Mouse (Mus musculus): Measurements from ENCODE around the gene Calml4.
"Not testable (repeated sequence)": the region's sequence is repeated elsewhere in the genome, so short reads cannot be mapped to it uniquely, and the experiment has no call there.

Calml4 gene

GRCm38 (mm10) chr9:62835705-62836446 is 22.0 kb upstream of the Calml4 start:
- DNase-seq (ENCODE audit: low spot score in 2 of 2) = no peak

- DNase-seq (ENCODE audit: low spot score in 2 of 2) = no peak
Measured at GRCm38 (mm10) chr9:62837611-62838010, 20.3 kb upstream of the Calml4 start.

GRCm38 (mm10) chr9:62838146-62838505 is 19.8 kb upstream of the Calml4 start:
- DNase-seq (ENCODE audit: low spot score in 2 of 2) = no peak

GRCm38 (mm10) chr9:62838506-62839171 is 19.2 kb upstream of the Calml4 start, which contains the start of gene Cln6:
Gene Cln6, plus strand, starts transcription at chr9:62838785.
- DNase-seq (ENCODE audit: low spot score in 2 of 2) = peak; percentile 72 to 76

GRCm38 (mm10) chr9:62839172-62839770 is 18.6 kb upstream of the Calml4 start:
- DNase-seq (ENCODE audit: low spot score in 2 of 2) = no peak

GRCm38 (mm10) chr9:62843356-62844024 is 14.4 kb upstream of the Calml4 start:
- DNase-seq (ENCODE audit: low spot score in 2 of 2) = no peak

GRCm38 (mm10) chr9:62844461-62844860 is 13.4 kb upstream of the Calml4 start:
- no peak for DNase-seq (ENCODE audit: low spot score in 2 of 2)

GRCm38 (mm10) chr9:62847694-62848093 is 10.2 kb upstream of the Calml4 start:
- DNase-seq (ENCODE audit: low spot score in 2 of 2) = peak; percentile 79 to 87

GRCm38 (mm10) chr9:62848641-62849040 is 9.2 kb upstream of the Calml4 start:
- peak; percentile 46 to 58 for DNase-seq (ENCODE audit: low spot score in 2 of 2)

GRCm38 (mm10) chr9:62851571-62851970 is 6.3 kb upstream of the Calml4 start:
- DNase-seq (ENCODE audit: low spot score in 2 of 2) = no peak

GRCm38 (mm10) chr9:62854483-62854882 is 3.4 kb upstream of the Calml4 start:
- DNase-seq (ENCODE audit: low spot score in 2 of 2) = no peak

GRCm38 (mm10) chr9:62857216-62857615 is 664 bp upstream of the Calml4 start:
- no peak for DNase-seq (ENCODE audit: low spot score in 2 of 2)

- DNase-seq (ENCODE audit: low spot score in 2 of 2) = no peak
Measured at GRCm38 (mm10) chr9:62858266-62859019, 563 bp downstream of the Calml4 start.

GRCm38 (mm10) chr9:62860102-62860501 is 2.2 kb downstream of the Calml4 start:
- DNase-seq (ENCODE audit: low spot score in 2 of 2) = not testable (repeated sequence)

GRCm38 (mm10) chr9:62860866-62861265 is 3.0 kb downstream of the Calml4 start:
- no peak for DNase-seq (ENCODE audit: low spot score in 2 of 2)

GRCm38 (mm10) chr9:62869236-62869635 is 11.4 kb downstream of the Calml4 start:
- DNase-seq (ENCODE audit: low spot score in 2 of 2) = not testable (repeated sequence)

- no peak for DNase-seq (ENCODE audit: low spot score in 2 of 2)
Measured at GRCm38 (mm10) chr9:62870728-62871127, 12.8 kb downstream of the Calml4 start.

- DNase-seq (ENCODE audit: low spot score in 2 of 2) = no peak
Measured at GRCm38 (mm10) chr9:62876966-62877616, 19.2 kb downstream of the Calml4 start.

GRCm38 (mm10) chr9:62877825-62878224 is 19.9 kb downstream of the Calml4 start:
- no peak for DNase-seq (ENCODE audit: low spot score in 2 of 2)

- DNase-seq (ENCODE audit: low spot score in 2 of 2) = no peak
Measured at GRCm38 (mm10) chr9:62881871-62882270, 24.0 kb downstream of the Calml4 start.

- peak in 1 of 2 experiments; percentile 36 for DNase-seq (ENCODE audit: low spot score in 2 of 2)
Measured at GRCm38 (mm10) chr9:62894486-62894885, 36.6 kb downstream of the Calml4 start.

Measured in right cerebral cortex, postnatal 10 days (tissue).